Mouse (Mus musculus): ENCODE data around the gene Pml. TPM values are rescaled to one million over a fixed set of nuclear protein-coding genes. Genes with fewer than 3 reads are reported as not detected.
A peak's percentile ranks its signal among the peaks of the same experiment; 100 is the strongest.

Pml gene
- total RNA-seq (2014; fragmentation: Nextera tagmentation) = 126 and 134 TPM in 2 replicates
- 34.2 and 38.1 TPM in 2 replicates for total RNA-seq (2017)

- peak; percentile 47 for ATAC-seq (replicated peaks; ENCODE audit: low FRiP score, low TSS enrichment, poor library complexity, severe bottlenecking)
Observed at GRCm38 (mm10) chr9:58249592-58250192, at the start of gene Pml. Gene Pml, minus strand, starts transcription at chr9:58249786.

- ATAC-seq (replicated peaks; ENCODE audit: low FRiP score, low TSS enrichment, poor library complexity, severe bottlenecking) = no peak
Observed at GRCm38 (mm10) chr9:58297961-58298477, 48.4 kb upstream of the Pml start.

DNA sequence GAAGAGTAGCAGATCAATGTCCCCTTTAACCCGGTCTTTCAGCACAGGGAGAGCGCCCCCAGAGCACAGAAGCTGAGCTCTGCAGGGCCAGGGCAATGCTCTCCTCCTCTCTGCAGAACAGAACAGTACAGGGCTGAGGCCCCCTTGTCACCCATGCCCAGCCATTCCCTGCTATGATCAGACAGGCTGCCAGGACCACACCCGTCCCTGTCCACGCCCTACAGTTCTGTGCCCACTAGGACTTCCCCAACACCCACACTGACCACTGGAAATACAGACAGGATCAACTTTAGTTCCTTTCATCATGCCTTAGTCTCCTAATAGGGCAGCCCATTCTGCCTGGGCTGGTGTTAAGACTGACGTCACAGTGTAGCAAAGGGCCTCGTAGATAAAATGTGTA is 47.5 kb upstream of the Pml start:
- no peak for ATAC-seq (replicated peaks; ENCODE audit: low FRiP score, low TSS enrichment, poor library complexity, severe bottlenecking)

GRCm38 (mm10) chr9:58295766-58296361 is 46.3 kb upstream of the Pml start:
- no peak for ATAC-seq (replicated peaks; ENCODE audit: low FRiP score, low TSS enrichment, poor library complexity, severe bottlenecking)

DNA sequence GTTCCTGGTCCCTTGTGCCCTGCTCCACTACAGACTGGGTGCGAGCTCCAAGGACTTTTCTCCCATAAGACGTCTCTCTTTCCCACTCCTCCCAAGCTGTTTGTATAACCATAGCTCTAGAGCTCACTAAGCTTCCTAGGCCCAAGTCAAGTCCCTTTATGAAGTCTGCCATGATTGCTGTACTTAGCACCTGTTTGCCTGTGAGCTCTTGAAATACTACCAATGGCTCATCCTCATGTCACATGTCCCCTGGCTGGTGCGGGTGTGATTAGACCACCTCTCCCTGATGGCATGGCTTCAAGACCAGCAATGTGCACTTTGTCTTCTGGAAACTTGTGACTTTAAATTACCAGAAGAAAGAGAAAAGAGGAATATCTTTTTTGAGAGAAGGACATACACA is 45.8 kb upstream of the Pml start:
- ATAC-seq (replicated peaks; ENCODE audit: low FRiP score, low TSS enrichment, poor library complexity, severe bottlenecking) = no peak

- ATAC-seq (replicated peaks; ENCODE audit: low FRiP score, low TSS enrichment, poor library complexity, severe bottlenecking) = no peak
Observed at GRCm38 (mm10) chr9:58294527-58294926, 44.9 kb upstream of the Pml start.

- ATAC-seq (replicated peaks; ENCODE audit: low FRiP score, low TSS enrichment, poor library complexity, severe bottlenecking) = no peak
Observed at GRCm38 (mm10) chr9:58289901-58290300, 40.3 kb upstream of the Pml start.

DNA sequence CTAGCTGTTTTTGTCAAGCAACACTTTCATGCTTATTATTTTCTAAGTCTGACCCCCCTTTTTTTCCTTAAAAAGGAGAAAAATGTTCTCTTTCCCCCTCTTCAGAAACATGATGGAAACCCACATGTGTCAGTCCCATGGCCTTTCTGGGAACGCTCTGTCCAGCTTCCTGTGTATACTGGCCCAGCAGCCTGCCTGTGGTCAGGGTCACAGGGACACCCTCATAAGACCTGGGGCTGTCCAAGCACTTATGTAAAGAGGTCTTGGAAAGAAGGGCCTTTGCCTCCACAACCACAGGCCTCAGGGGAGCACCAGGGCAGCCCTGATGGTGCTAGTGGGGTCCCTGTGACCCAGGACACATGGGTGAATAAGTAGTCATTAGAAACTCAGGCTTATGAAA is 39.5 kb upstream of the Pml start:
- ATAC-seq (replicated peaks; ENCODE audit: low FRiP score, low TSS enrichment, poor library complexity, severe bottlenecking) = no peak

DNA sequence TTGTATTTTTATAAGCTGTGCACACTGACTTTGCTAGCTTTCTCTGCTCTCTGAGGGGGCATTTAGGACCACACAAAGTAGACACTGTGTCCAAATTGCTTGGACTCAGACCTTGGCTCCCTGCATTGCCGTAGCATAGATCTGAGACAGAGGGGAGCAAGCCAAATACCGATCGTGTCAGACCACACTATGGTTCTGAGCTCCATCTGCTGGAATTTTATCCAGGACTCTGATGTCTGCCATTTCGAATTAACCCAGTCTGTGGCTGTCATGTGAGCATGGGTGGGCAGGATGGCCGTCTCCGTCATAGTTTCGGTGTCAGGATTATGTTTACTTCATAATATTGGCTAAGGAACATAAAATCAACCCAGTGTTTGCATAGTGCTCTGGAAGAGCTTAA is 33.8 kb upstream of the Pml start:
- no peak for ATAC-seq (replicated peaks; ENCODE audit: low FRiP score, low TSS enrichment, poor library complexity, severe bottlenecking)

GRCm38 (mm10) chr9:58281597-58281996 is 32.0 kb upstream of the Pml start:
- no peak for ATAC-seq (replicated peaks; ENCODE audit: low FRiP score, low TSS enrichment, poor library complexity, severe bottlenecking)

DNA sequence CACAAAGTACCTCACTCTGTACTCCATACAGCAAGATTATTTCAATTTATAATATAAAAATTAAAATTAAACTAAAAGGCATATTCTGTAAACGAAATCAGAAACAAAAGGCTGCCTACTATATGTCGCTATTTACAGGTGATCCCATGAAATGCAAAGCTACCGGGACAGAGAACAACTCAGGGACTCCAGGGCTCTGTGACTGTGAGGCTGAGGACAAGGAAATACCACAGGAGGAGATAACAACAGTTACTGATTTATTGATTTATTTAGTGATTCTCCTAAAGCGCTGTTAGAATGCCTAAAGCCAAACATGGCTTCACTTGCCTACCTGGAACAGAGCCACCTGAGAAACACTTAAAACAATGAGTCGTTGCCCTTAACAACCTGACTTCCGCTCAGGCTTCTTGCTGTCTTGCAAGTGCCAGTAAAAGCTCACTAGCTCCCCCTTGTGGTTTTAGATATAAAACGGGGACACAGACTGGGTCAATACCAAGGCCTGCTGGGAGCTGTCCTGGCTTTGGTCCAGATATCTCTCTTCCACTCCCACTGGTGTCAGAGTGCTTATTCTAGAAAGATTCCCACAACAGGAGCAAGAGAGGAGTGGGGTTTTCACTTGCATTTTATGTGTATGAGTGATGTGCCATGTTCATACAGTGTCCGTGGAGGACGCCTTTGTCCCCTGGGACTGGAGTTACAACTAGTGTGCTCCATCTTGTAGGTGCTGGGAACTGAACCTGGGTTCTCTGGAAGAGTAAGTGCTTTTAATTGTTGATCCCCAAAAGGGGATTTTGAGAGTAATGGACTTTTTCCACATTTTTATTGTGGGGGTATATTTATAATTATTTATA is 30.9 kb upstream of the Pml start:
- ATAC-seq (replicated peaks; ENCODE audit: low FRiP score, low TSS enrichment, poor library complexity, severe bottlenecking) = peak; percentile 65

DNA sequence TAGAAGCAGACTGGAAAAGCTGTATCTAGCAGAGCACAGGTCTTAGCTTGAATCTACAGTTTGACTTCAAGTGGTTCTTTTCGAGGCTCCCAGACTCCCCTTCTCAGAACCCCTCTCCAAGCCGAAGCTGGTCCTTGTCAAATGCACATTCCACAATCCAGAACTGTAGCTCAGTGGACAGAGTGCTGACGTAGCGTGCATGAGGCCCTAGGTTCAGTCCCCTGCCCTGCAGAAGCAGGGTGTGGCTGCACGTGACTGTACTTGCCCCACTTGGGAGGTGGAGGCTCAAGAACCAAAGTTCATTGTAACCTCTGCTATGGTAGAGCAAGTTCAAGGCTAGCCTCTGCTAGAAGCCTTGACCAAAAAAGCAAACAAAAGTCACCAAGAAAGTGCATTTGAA is 30.2 kb upstream of the Pml start:
- ATAC-seq (replicated peaks; ENCODE audit: low FRiP score, low TSS enrichment, poor library complexity, severe bottlenecking) = no peak

DNA sequence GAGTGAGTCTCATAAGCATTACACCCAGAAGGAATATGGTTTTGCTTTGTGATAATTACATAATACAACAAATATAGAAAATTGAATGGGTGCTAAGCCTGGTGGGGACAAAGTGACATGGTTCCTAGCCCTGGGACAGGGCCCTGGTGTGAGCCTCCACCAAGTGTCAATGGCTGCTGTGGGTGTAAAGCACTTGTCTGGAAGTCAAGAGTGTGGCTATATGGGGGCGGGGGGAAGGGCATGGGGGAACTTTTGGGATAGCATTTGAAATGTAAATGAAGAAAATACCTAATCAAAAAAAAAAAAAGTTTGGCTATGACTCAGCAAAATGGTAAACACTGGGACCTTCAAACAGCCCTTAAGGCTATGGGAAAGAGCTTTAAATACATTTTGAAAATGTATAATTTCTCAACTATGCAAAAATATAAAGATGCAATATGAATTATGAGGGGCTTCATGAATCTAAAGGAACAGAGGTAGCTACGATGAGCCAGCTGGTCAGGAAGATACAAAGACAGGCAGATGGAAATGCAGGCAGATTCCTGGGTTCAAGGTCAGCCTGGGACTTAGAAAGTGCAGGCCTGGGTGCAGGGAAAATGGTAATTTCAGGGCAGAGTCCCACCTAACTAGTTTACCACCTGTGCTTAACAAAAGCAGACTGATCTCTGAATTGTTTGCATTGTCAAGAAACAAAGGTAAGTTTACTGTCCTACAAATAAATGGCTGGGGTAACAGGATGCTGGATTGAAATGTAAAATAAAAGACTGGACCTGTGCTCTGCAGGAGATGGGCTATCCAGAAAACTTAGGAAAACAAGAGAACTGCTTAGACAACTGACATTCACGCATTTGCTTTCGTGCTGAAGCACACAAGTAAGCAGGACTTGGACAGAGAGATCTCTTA is 29.5 kb upstream of the Pml start:
- ATAC-seq (replicated peaks; ENCODE audit: low FRiP score, low TSS enrichment, poor library complexity, severe bottlenecking) = no peak

DNA sequence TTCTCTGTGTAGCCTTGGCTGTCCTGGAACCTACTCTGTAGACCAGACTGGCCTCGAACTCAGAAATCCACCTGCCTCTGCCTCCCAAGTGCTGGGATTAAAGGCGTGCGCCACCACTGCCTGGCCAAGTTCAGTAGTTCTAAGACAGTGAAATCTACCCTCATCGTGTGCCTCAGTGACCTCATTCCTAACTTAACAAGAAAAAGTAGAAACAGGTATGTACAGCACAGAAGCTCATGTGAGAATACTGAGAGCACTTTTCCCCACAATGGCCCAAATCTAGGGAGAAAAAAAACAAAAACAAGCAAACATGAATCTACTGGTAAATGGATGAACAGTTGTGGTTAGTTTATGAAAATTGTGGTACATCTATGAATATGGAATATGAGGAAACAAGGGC is 28.7 kb upstream of the Pml start:
- no peak for ATAC-seq (replicated peaks; ENCODE audit: low FRiP score, low TSS enrichment, poor library complexity, severe bottlenecking)

- no peak for ATAC-seq (replicated peaks; ENCODE audit: low FRiP score, low TSS enrichment, poor library complexity, severe bottlenecking)
Observed at GRCm38 (mm10) chr9:58276346-58276745, 26.8 kb upstream of the Pml start.

DNA sequence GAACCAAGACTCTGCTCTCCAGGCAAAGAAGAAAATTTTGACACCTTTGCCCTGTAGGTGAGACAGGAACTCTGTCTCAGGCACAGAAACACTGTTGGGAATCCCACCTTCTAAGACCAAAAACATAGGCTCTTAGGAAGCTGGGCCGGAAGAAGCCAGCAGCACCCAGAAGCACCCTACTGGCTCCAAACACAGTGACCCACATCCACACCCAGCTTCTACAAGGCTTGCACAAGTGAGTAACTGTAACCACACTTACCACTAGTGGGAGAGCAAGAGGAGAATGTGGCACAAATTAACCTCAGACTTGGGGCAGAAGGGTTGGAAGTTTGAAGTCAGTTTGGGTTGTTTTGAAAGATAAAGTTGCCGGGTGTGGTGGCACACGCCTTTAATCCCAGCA is 26.2 kb upstream of the Pml start:
- peak; percentile 63; the same call in 1 of the 2 replicates for ATAC-seq (replicated peaks; ENCODE audit: low FRiP score, low TSS enrichment, poor library complexity, severe bottlenecking)

- ATAC-seq (replicated peaks; ENCODE audit: low FRiP score, low TSS enrichment, poor library complexity, severe bottlenecking) = peak; percentile 75
Observed at GRCm38 (mm10) chr9:58275115-58275774, 25.7 kb upstream of the Pml start.

GRCm38 (mm10) chr9:58274626-58275025 is 25.0 kb upstream of the Pml start:
- no peak for ATAC-seq (replicated peaks; ENCODE audit: low FRiP score, low TSS enrichment, poor library complexity, severe bottlenecking)

DNA sequence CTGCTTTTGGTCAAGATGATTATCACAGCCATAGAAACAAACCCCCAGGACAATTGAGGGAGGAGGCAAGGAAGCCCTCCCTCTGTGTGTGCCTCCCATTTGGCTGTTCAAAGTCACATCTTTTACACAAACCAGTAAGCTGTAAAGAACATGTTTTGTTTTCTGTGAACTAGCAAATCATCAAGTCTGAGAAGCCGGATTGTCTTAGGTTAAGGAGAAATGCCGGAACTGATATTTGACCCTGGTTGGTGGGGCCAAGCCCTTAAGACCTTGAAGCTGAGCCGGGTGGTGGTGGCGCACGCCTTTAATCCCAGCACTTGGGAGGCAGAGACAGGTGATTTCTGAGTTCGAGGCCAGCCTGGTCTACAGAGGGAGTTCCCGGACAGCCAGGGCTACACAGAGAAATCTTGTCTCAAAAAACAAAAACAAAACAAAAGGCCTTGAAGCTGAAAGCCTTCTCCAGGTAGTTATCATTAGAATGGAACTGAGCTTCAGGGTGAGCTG is 24.6 kb upstream of the Pml start:
- no peak for ATAC-seq (replicated peaks; ENCODE audit: low FRiP score, low TSS enrichment, poor library complexity, severe bottlenecking)
